In genomic region chr13:56176310-56176709, GRCm38 (mm10) we compare ENCODE assay signal across 23 mouse cellular contexts. TPM values are rescaled to one million over a fixed set of nuclear protein-coding genes. Genes with fewer than 3 reads are reported as not detected.
DNase-seq lines count a peak whose midpoint lies in the region; ATAC-seq and TF ChIP-seq lines count a peak whose summit lies in the region.
"Had no signal": no experiment of that assay in that cellular context is flagged by ENCODE, and none has a peak within 500 bp of the region (broad histone marks: within the 10 kb centered on the region; RNA-seq: fewer than 3 reads in every experiment).

No protein-coding gene starts in this region.

- ATAC-seq in liver, embryonic 15.5 days (ENCODE audit: insufficient read depth), result no peak
- no peak for ATAC-seq in liver, embryonic 11.5 days (replicated peaks; ENCODE audit: low FRiP score)
- no peak for ATAC-seq in limb, embryonic 12.5 days (ENCODE audit: insufficient number of reproducible peaks, insufficient read depth, low FRiP score, low TSS enrichment, low read depth)
- ATAC-seq in monocyte, adult 5-6 weeks (replicated peaks; ENCODE audit: insufficient number of reproducible peaks, low FRiP score, low TSS enrichment, poor library complexity, severe bottlenecking), result no peak
- ATAC-seq: forebrain, embryonic 16.5 days; inflammation-experienced regulatory T-cells, adult 6 months had no signal

- WGBS in liver, embryonic 15.5 days (ENCODE audit: insufficient replicate concordance), result 71% methylated on average over 9 of the region's 9 CpGs
- 88% methylated on average over 9 of the region's 9 CpGs for WGBS in liver, embryonic 11.5 days
- WGBS in limb, embryonic 12.5 days, result 80% methylated on average over 9 of the region's 9 CpGs

- H3K79me2 ChIP-seq in myocyte (ENCODE audit: control insufficient read depth, insufficient read depth), result no peaks in the 10 kb centered on the region

- TF ChIP-seq POLR2A in myocyte (IDR thresholded peaks at IDR 0.05; ENCODE audit: insufficient read length, low read depth), result no peak

- no peak overlapping the region for H3ac ChIP-seq in myocyte (ENCODE audit: control insufficient read depth, insufficient read length)

- H3K4me2 ChIP-seq in liver, embryonic 15.5 days, result peak overlapping the region; percentile 13; the same call in 1 of the 2 replicates
- no peak overlapping the region; the same call in 1 of the 2 replicates for H3K4me2 ChIP-seq in liver, embryonic 11.5 days
- no peak overlapping the region for H3K4me2 ChIP-seq in limb, embryonic 12.5 days
- no peak overlapping the region for H3K4me2 ChIP-seq in myocyte (ENCODE audit: low read depth)
- H3K4me2 ChIP-seq: heart, embryonic 12.5 days; hindbrain, embryonic 13.5 days; neural tube, embryonic 15.5 days had no signal

- peak overlapping the region; percentile 37; the same call in 1 of the 2 replicates for H3K4me3 ChIP-seq in liver, embryonic 15.5 days (replicated peaks)
- H3K4me3 ChIP-seq in liver, embryonic 11.5 days (ENCODE audit: low read depth, low read length), result no peak overlapping the region
- no peak overlapping the region for H3K4me3 ChIP-seq in limb, embryonic 12.5 days (replicated peaks)
- H3K4me3 ChIP-seq in myocyte, result no peak overlapping the region
- H3K4me3 ChIP-seq: heart, embryonic 12.5 days; hindbrain, embryonic 13.5 days; neural tube, embryonic 15.5 days had no signal

- no peak for DNase-seq in liver, embryonic 11.5 days (ENCODE audit: low spot score)
- peak; percentile 57 for DNase-seq in thymus, postnatal 25 days
- DNase-seq in gastrocnemius, postnatal 36 days, result no peak
- DNase-seq in right cerebral cortex, postnatal 14 days, result no peak
- DNase-seq: adrenal gland, postnatal 36 days; cerebellum, adult 8-10 months; heart, postnatal 14 days; kidney, adult 2 months; kidney, postnatal 14 days; left cerebral cortex, postnatal 4 days; midbrain, embryonic 14.5 days; right cerebral cortex, postnatal 25 days had no signal

- no peaks in the 10 kb centered on the region for H3K27me3 ChIP-seq in liver, embryonic 15.5 days
- H3K27me3 ChIP-seq in liver, embryonic 11.5 days (replicated peaks; ENCODE audit: control insufficient read depth, insufficient read depth, low read length), result no peaks in the 10 kb centered on the region
- no peaks in the 10 kb centered on the region for H3K27me3 ChIP-seq in limb, embryonic 12.5 days
- peaks cover 36% of the 10 kb centered on the region for H3K27me3 ChIP-seq in myocyte (ENCODE audit: control insufficient read depth, insufficient read depth, insufficient read length)
- H3K27me3 ChIP-seq: CH12.LX had no signal

- 0 out of 2 replicates have a peak overlapping the region, but pooled peaks have one; percentile 14 for H3K27ac ChIP-seq in liver, embryonic 15.5 days (replicated peaks)
- no peak overlapping the region for H3K27ac ChIP-seq in liver, embryonic 11.5 days (ENCODE audit: low read depth, low read length)
- H3K27ac ChIP-seq in limb, embryonic 12.5 days, result peak overlapping the region; percentile 83
- H3K27ac ChIP-seq: hindbrain, embryonic 13.5 days; neural tube, embryonic 15.5 days had no signal

- H3K4me1 ChIP-seq in liver, embryonic 15.5 days (replicated peaks), result no peaks in the 10 kb centered on the region
- H3K4me1 ChIP-seq in liver, embryonic 11.5 days (replicated peaks; ENCODE audit: control insufficient read depth, insufficient read depth, low read length), result peaks cover 3% of the 10 kb centered on the region; the same call in 1 of the 2 replicates
- H3K4me1 ChIP-seq in limb, embryonic 12.5 days (replicated peaks), result peaks cover 45% of the 10 kb centered on the region
- H3K4me1 ChIP-seq: hindbrain, embryonic 13.5 days; neural tube, embryonic 15.5 days had no signal

- no peaks in the 10 kb centered on the region for H3K36me3 ChIP-seq in liver, embryonic 15.5 days (replicated peaks)
- H3K36me3 ChIP-seq in liver, embryonic 11.5 days (ENCODE audit: control insufficient read depth, insufficient read depth, low read length), result no peaks in the 10 kb centered on the region
- no peaks in the 10 kb centered on the region for H3K36me3 ChIP-seq in limb, embryonic 12.5 days
- no peaks in the 10 kb centered on the region for H3K36me3 ChIP-seq in myocyte (ENCODE audit: control insufficient read depth, insufficient read depth)
- H3K36me3 ChIP-seq: heart, embryonic 12.5 days; hindbrain, embryonic 13.5 days; neural tube, embryonic 15.5 days had no signal

- H3K9ac ChIP-seq in liver, embryonic 15.5 days, result no peak overlapping the region
- H3K9ac ChIP-seq in liver, embryonic 11.5 days (ENCODE audit: low read depth, low read length), result no peak overlapping the region
- H3K9ac ChIP-seq in limb, embryonic 12.5 days (replicated peaks), result no peak overlapping the region
- H3K9ac ChIP-seq: heart, embryonic 12.5 days; hindbrain, embryonic 13.5 days; neural tube, embryonic 15.5 days had no signal

- no peaks in the 10 kb centered on the region for H3K9me3 ChIP-seq in liver, embryonic 15.5 days (replicated peaks)
- H3K9me3 ChIP-seq in liver, embryonic 11.5 days (ENCODE audit: control insufficient read depth, low read length), result no peaks in the 10 kb centered on the region
- H3K9me3 ChIP-seq in limb, embryonic 12.5 days, result no peaks in the 10 kb centered on the region
- H3K9me3 ChIP-seq: heart, embryonic 12.5 days; hindbrain, embryonic 13.5 days; neural tube, embryonic 15.5 days had no signal

- intact Hi-C loops in gastrocnemius, postnatal 36 days (cut with DNase I), result no loop called here

TF ChIP-seq in myocyte, 11 proteins besides CTCF, POLR2A, EP300 and RAD21:
- TF ChIP-seq MYOG (IDR thresholded peaks at IDR 0.05; ENCODE audit: control insufficient read depth in 1 of 3, insufficient read depth in 1 of 3, insufficient read length in 2 of 3, low read depth in 2 of 3), result peak in 2 of 3 experiments; percentile 82 to 83
- TF ChIP-seq MYOD1 (IDR thresholded peaks at IDR 0.05; ENCODE audit: control insufficient read depth in 1 of 3, insufficient read length in 2 of 3, low read depth in 2 of 3), result peak in 1 of 3 experiments; percentile 62
- TF ChIP-seq TCF3 (IDR thresholded peaks at IDR 0.05; ENCODE audit: insufficient read length, low read depth), result peak; percentile 63
- no peak for TF ChIP-seq MAX (IDR thresholded peaks at IDR 0.05; ENCODE audit: low read depth)

RNA-seq across cellular contexts. Expression of gene Tifab, which starts 2.4 kb away (rescaled TPM):
- 8.3 and 8.9 TPM in 2 replicates for polyA plus RNA-seq in liver, embryonic 15.5 days (2015; fragmentation: Nextera tagmentation; extraction: Ambion mirVana)
- 1.9 and 2.2 TPM in 2 replicates for polyA plus RNA-seq in liver, embryonic 11.5 days (2014; fragmentation: Nextera tagmentation; extraction: Ambion mirVana)
- 1.3 and 1.7 TPM in 2 replicates for polyA plus RNA-seq in limb, embryonic 12.5 days (2016; fragmentation: Nextera tagmentation; extraction: Ambion mirVana)
- polyA plus RNA-seq in myocyte (2012; fragmentation: generic; extraction: Trizol), result not detected
- total RNA-seq in monocyte, adult 5-6 weeks (2017), result 26.6 to 48.8 TPM (median 47.3 TPM) in 3 replicates
- under 1 TPM; 0.18 to 0.35 TPM for total RNA-seq in gastrocnemius, postnatal 36 days (2021)
- total RNA-seq: MEL had no signal

RNA-seq across cellular contexts. Expression of gene H2afy, which starts 40.1 kb away (rescaled TPM):
- polyA plus RNA-seq in liver, embryonic 15.5 days (2015; fragmentation: Nextera tagmentation; extraction: Ambion mirVana), result 83.7 and 87.4 TPM in 2 replicates
- polyA plus RNA-seq in liver, embryonic 11.5 days (2014; fragmentation: Nextera tagmentation; extraction: Ambion mirVana), result 230 and 233 TPM in 2 replicates
- 607 and 623 TPM in 2 replicates for polyA plus RNA-seq in limb, embryonic 12.5 days (2016; fragmentation: Nextera tagmentation; extraction: Ambion mirVana)
- polyA plus RNA-seq in myocyte (2012; fragmentation: generic; extraction: Trizol), result 62.8 TPM
- total RNA-seq in monocyte, adult 5-6 weeks (2017), result 218 to 284 TPM (median 219 TPM) in 3 replicates
- total RNA-seq in gastrocnemius, postnatal 36 days (2021), result 10 to 100 TPM; 57.5 to 69.3 TPM
